Mouse (Mus musculus): Measurements from ENCODE around the gene Cga.

DNA sequence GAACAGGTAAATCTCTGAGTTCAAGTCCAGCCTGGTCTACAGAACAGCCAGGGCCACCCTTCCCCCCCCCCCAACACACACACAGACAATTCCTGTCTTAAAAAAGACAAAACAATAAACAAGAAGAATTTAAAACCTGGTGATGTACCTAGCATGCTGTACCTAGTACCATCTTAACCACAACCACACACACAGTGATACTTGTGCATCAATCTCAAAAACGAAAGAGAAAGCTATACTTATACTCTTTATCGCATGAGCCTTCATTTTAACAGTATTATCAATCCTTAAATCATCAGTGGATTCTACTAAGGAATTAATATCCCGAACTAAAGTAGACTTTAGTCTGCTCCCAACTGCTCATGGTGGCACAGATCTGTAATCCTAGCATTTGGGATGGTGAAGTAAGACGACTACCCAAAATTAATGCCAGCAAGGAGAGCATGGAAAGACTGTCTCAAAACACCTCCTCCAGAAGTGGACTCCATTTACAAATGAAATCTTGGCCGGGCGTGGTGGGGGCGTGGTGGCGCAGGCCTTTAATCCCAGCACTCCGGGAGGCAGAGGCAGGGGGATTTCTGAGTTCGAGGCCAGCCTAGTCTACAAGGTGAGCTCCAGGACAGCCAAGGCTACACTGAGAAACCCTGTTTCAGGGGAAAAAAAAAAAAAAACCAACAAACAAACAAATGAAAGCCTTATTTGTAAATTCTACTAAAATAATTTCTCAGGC, 12.5 kb upstream of the Cga start:
- no peak for TF ChIP-seq GATA1 (IDR thresholded peaks at IDR 0.05; ENCODE audit: borderline replicate concordance, low read length)
- TF ChIP-seq FLI1 (IDR thresholded peaks at IDR 0.05; ENCODE audit: low read length), result no peak
